Mouse (Mus musculus) liver, adult 2 months (tissue): ENCODE results near the gene Rab11fip2. TPM values are rescaled to one million over a fixed set of nuclear protein-coding genes. Genes with fewer than 3 reads are reported as not detected.

ENCODE experiments used
- DNase-seq: peaks from one replicate; pipeline ENCODE4 v3.0.0-alpha.2; 2011; ENCODE audit warnings: low read depth, low spot score; ENCODE audit errors: extremely low read depth
- H3K27ac ChIP-seq: fragments of 200-500 bp; replicated peaks from 2 replicates; pipeline ENCODE4 v1.5.1; 2012; ENCODE audit warnings: low read depth, mild to moderate bottlenecking, control low read depth, inconsistent platforms, low read length; ENCODE audit not compliant: insufficient read depth
- H3K27me3 ChIP-seq: fragments of 200-500 bp; 2 replicates; pipeline ENCODE4 v1.6.1; 2012; ENCODE audit warnings: mild to moderate bottlenecking, moderate library complexity, low read length, inconsistent platforms; ENCODE audit not compliant: control insufficient read depth, insufficient read depth
- H3K36me3 ChIP-seq: fragments of 200-500 bp; 2 replicates; pipeline ENCODE4 v1.6.1; 2012; ENCODE audit warnings: low read length, inconsistent platforms; ENCODE audit not compliant: control insufficient read depth, insufficient read depth
- H3K4me1 ChIP-seq: fragments of 200-500 bp; 2 replicates; pipeline ENCODE4 v1.6.1; 2011; ENCODE audit warnings: low read length; ENCODE audit not compliant: control insufficient read depth, insufficient read depth
- H3K4me3 ChIP-seq: fragments of 200-500 bp; 2 replicates; pipeline ENCODE4 v1.5.1; 2011; ENCODE audit warnings: low read depth, mild to moderate bottlenecking, control low read depth, low read length, moderate library complexity; ENCODE audit not compliant: insufficient read depth
- H3K79me2 ChIP-seq: fragments of 200-500 bp; 2 replicates; pipeline ENCODE4 v1.6.1; 2012; ENCODE audit warnings: inconsistent platforms, mild to moderate bottlenecking, low read length, moderate library complexity; ENCODE audit not compliant: control insufficient read depth, insufficient read depth
- H3K9ac ChIP-seq: fragments of 200-500 bp; 2 replicates; pipeline ENCODE4 v1.6.1; 2012; ENCODE audit warnings: low read depth, mild to moderate bottlenecking, control low read depth, inconsistent platforms, low read length
- CTCF ChIP-seq: fragments of 200-500 bp; IDR thresholded peaks from 2 replicates; pipeline ENCODE4 v1.5.1; 2011; ENCODE audit warnings: low read depth, low read length, control low read depth
- POLR2A ChIP-seq: fragments of 200-500 bp; IDR thresholded peaks from 2 replicates; pipeline ENCODE4 v1.6.1; 2011; ENCODE audit warnings: low read length, control low read depth; ENCODE audit not compliant: insufficient read depth; ENCODE audit errors: extremely low read depth
- WGBS: fragments of 180-500 bp; shearing (Covaris S2); methylation state at CpG from one replicate; pipeline ENCODE4 v1.1.7; 2018; 5-methylcytosine and 5-hydroxymethylcytosine counted together
- polyA plus RNA-seq: library from polyadenylated mRNA; depleted of rRNA; stranded (reverse); fragments of >200 nt; gene quantifications from 2 replicates; pipeline ENCODE4 v1.2.3, GENCODE M21; 2012
- total RNA-seq: library from RNA; depleted of rRNA; stranded (reverse); fragments of >200 nt; gene quantifications from 2 replicates; pipeline ENCODE4 v1.2.3, GENCODE M21; 2014

Gene Rab11fip2
- total and polyA plus RNA-seq, 2 experiments = 1.1 to 9.5 TPM

GRCm38 (mm10) chr19:59932085-59932484, 11.4 kb downstream of the Rab11fip2 start:
- Histone ChIP-seq H3K4me1 (no peaks in the 10 kb centered on the region), H3K4me3 (no peak overlapping the region), H3K27ac (no peak overlapping the region), H3K79me2 (no peaks in the 10 kb centered on the region), H3K36me3 (0 out of 2 replicates have a peak, but pooled peaks cover 1% of the 10 kb centered on the region), H3K27me3 (no peaks in the 10 kb centered on the region), H3K9ac (no peak overlapping the region)
- TF ChIP-seq CTCF = no peak
- no peak for TF ChIP-seq POLR2A
- no peak for DNase-seq
- WGBS = 92% methylated on average over 10 of the region's 10 CpGs

GRCm38 (mm10) chr19:59928672-59929071, 14.8 kb downstream of the Rab11fip2 start:
- 87% methylated on average over 4 of the region's 4 CpGs for WGBS
- H3K9ac ChIP-seq = no peak overlapping the region
- no peaks in the 10 kb centered on the region for H3K27me3 ChIP-seq
- H3K79me2 ChIP-seq = no peaks in the 10 kb centered on the region
- no peak for DNase-seq
- H3K36me3 ChIP-seq = no peaks in the 10 kb centered on the region; the same call in 1 of the 2 replicates
- H3K4me1 ChIP-seq = no peaks in the 10 kb centered on the region
- no peak overlapping the region for H3K27ac ChIP-seq
- TF ChIP-seq POLR2A (no peak), CTCF (no peak)
- no peak overlapping the region for H3K4me3 ChIP-seq

- H3K4me1 ChIP-seq = no peaks in the 10 kb centered on the region
- TF ChIP-seq POLR2A (no peak), CTCF (no peak)
- no peak overlapping the region for H3K9ac ChIP-seq
- no peaks in the 10 kb centered on the region for H3K79me2 ChIP-seq
- H3K27ac ChIP-seq = no peak overlapping the region
- H3K4me3 ChIP-seq = no peak overlapping the region
- WGBS = 83% methylated on average over 1 of the region's 1 CpGs
- H3K27me3 ChIP-seq = no peaks in the 10 kb centered on the region
- no peaks in the 10 kb centered on the region; the same call in 1 of the 2 replicates for H3K36me3 ChIP-seq
- DNase-seq = no peak
Measured at GRCm38 (mm10) chr19:59926125-59926524, 17.3 kb downstream of the Rab11fip2 start.

DNA sequence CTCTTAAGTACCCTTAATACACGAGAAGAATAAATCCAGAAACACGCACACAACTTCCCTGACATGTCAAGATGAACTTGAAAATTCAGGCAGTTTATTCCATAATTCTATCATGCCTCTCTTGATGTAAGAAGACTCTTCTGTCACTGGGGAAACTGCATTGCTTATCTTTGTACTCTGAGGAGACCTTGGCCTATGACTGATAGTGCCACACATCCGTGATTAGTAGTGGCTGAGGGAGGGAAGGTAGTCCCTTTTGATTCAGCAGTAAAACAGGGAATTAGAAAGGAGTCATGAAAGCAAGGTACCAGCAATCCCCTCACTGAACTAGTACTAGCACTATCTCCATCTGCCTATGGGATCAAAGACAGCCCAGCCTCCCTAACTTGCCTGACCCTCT, 22.6 kb downstream of the Rab11fip2 start:
- Histone ChIP-seq H3K79me2 (no peaks in the 10 kb centered on the region), H3K4me1 (no peaks in the 10 kb centered on the region), H3K27me3 (no peaks in the 10 kb centered on the region), H3K27ac (no peak overlapping the region), H3K36me3 (no peaks in the 10 kb centered on the region; the same call in 1 of the 2 replicates), H3K9ac (no peak overlapping the region), H3K4me3 (no peak overlapping the region)
- DNase-seq = no peak
- no peak for TF ChIP-seq CTCF
- no peak for TF ChIP-seq POLR2A
- 82% methylated on average over 3 of the region's 3 CpGs for WGBS

DNA sequence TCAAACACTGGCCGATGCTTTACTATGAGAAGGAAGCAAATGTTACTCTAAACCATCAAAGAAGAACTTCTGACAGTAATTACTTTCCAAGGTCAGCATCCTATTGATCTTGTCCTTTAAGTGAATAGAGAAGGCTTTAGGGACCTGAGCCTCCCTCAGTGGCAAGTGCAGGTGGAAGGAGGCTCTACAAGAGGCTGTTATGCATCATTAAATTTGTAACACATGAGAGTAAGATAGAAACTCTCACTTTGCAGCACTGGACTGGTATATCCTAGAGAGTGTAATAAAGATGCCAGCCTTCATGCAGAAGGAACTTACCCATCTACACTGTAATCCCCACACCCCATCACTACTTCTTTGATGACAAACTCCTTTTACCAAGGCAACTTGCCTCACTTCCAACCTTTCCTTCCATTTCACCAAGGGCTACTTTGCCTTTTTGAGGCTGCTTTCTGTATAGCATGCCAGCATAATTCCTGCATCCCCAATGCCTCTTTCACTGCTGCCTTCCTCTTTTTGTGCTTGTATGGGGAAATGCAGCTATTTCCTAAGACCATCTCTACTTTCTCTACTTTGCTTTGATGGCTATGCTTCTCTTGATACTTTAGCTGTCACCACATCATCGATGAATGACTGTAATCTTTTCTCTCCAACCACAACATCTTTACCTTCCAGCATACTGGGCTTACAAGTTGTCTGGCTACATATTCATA, 25.4 kb downstream of the Rab11fip2 start:
- no peak for DNase-seq
- Histone ChIP-seq H3K9ac (no peak overlapping the region), H3K4me3 (no peak overlapping the region), H3K4me1 (no peaks in the 10 kb centered on the region), H3K79me2 (no peaks in the 10 kb centered on the region), H3K27me3 (no peaks in the 10 kb centered on the region), H3K27ac (no peak overlapping the region), H3K36me3 (no peaks in the 10 kb centered on the region)
- TF ChIP-seq CTCF (no peak), POLR2A (no peak)
- 96% methylated on average over 2 of the region's 2 CpGs for WGBS

- WGBS = 81% methylated on average over 4 of the region's 4 CpGs
- H3K9ac ChIP-seq = no peak overlapping the region
- no peaks in the 10 kb centered on the region for H3K4me1 ChIP-seq
- no peak overlapping the region for H3K27ac ChIP-seq
- TF ChIP-seq CTCF = no peak
- no peak for TF ChIP-seq POLR2A
- H3K4me3 ChIP-seq = no peak overlapping the region
- H3K79me2 ChIP-seq = no peaks in the 10 kb centered on the region
- H3K27me3 ChIP-seq = no peaks in the 10 kb centered on the region
- DNase-seq = no peak
- no peaks in the 10 kb centered on the region; the same call in 1 of the 2 replicates for H3K36me3 ChIP-seq
Measured at GRCm38 (mm10) chr19:59911554-59911953, 31.9 kb downstream of the Rab11fip2 start.
